Mouse (Mus musculus) heart, postnatal 25 days (tissue): ENCODE measurements at regions not wholly inside any gene's neighbourhood (a gene's known extent, or its start where the extent isn't known, plus 50 kb on each side); places are given as distances from the start of the nearest gene placed in this dataset.

ENCODE experiments used
- DNase-seq: peaks from one replicate; pipeline ENCODE4 v3.0.0; 2022; ENCODE audit warnings: low spot score
- intact Hi-C: fragments of 180-260 bp; cut with DNase I; formaldehyde crosslinking; loops from one replicate; pipeline ENCODE4 v1.15.1; 2025

DNA sequence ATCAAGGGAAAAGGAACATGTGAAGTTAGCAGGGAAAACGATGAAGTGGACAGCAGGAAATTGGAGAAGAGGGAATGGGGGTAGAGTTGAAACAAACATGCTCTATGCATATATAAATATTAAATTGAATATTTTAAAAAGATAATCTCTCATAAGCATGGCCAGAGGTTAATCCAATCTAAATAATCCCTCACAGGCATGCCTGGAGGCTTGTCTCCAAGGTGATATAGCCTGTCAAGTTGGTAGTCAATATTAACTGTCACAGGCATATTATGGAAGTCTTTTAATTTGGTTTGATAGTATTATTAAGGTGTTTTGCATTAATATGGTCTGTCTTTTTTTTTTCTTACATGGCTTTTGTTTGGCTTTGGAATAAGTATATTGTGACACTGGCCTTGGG is 396.1 kb upstream of the Smarca2 start:
- DNase-seq: no peak

GRCm38 (mm10) chr19:26234539-26234938 is 370.3 kb upstream of the Smarca2 start:
- intact Hi-C loops: no loop called here
- no peak for DNase-seq

More for the DNA sequence above, 396.1 kb upstream of the Smarca2 start:
- intact Hi-C loops: no loop called here

GRCm38 (mm10) chr19:26244067-26244466 is 360.8 kb upstream of the Smarca2 start:
- no peak for DNase-seq
- intact Hi-C loops: no loop called here

GRCm38 (mm10) chr19:26249751-26250150 is 355.1 kb upstream of the Smarca2 start:
- intact Hi-C loops: no loop called here
- no peak for DNase-seq

- DNase-seq: no peak
- intact Hi-C loops: no loop called here
These were observed 346.2 kb upstream of the Smarca2 start for GRCm38 (mm10) chr19:26258677-26259076.

- intact Hi-C loops: no loop called here
These were observed 343.3 kb upstream of the Smarca2 start for GRCm38 (mm10) chr19:26261530-26261929.

GRCm38 (mm10) chr19:26296360-26296759 is 308.5 kb upstream of the Smarca2 start:
- intact Hi-C loops: no loop called here
- DNase-seq: no peak

More at GRCm38 (mm10) chr19:26261530-26261929, 343.3 kb upstream of the Smarca2 start:
- no peak for DNase-seq

GRCm38 (mm10) chr19:26308477-26309135 is 296.2 kb upstream of the Smarca2 start:
- intact Hi-C loops: no loop called here
- DNase-seq: no peak

DNA sequence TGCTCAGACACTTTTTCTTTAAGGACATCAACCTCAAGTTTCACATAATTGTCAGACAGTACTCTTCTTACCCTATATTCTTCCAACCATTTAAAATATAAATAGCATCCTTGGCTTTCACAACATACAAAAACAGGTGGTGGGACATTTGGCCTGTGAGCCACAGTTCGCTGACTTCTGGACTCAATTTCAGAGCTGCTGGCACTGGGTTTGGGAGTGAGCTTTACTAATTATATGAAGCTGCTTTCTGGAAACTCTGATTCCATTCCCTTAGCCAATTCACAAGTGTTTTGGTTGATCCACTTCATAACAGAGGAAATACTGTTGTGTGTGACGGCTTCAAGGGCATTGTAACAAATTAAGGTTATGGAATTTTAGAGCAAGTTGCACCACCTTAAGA is 285.9 kb upstream of the Smarca2 start:
- no peak for DNase-seq
- intact Hi-C loops: no loop called here

DNA sequence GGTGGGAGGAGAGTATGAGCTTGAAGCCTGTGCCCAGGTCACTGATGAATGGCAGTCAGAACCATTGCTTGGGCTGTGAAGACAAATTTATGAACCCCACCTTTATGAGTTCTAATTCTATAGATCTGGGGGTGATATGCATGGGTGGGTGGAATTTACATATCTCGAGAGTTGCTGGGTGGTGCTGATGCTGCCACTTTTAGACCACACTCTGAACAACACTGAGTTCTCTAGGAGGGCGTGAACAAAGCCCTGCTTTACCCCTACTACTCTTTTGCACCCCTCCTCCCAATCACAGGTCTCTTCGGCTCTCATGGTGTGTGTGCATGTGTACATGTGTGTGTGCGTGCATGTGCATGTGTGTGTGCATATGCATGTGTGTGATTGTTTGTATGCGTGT is 281.2 kb upstream of the Smarca2 start:
- intact Hi-C loops: no loop called here

GRCm38 (mm10) chr19:26339120-26339519 is 265.7 kb upstream of the Smarca2 start:
- intact Hi-C loops: no loop called here
- DNase-seq: no peak

More for the DNA sequence above, 281.2 kb upstream of the Smarca2 start:
- DNase-seq: no peak

- intact Hi-C loops: no loop called here
These were observed 264.7 kb upstream of the Smarca2 start for GRCm38 (mm10) chr19:26340155-26340554.

GRCm38 (mm10) chr19:26355054-26355453 is 249.8 kb upstream of the Smarca2 start:
- intact Hi-C loops: no loop called here
- DNase-seq: no peak

More at GRCm38 (mm10) chr19:26340155-26340554, 264.7 kb upstream of the Smarca2 start:
- no peak for DNase-seq

DNA sequence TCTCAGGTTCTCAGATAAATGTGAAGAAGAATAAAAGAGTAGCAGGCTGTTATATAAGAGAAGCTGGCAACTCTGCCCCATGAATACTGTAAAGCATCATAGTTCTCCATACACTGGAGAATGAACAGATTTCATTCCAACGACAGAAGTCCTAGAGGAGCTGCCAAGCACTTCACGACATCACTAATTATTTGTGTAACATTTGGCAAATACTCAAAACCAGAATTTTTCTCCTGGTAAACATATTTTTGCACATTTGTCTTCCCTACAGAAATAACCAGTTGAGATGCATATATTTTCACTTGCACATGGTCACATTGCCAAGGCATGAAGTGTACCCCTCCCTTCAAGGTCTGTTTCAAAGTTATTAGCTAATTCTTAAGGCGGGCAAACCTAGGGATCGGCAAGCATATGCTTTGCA is 220.9 kb upstream of the Smarca2 start:
- no peak for DNase-seq
- intact Hi-C loops: no loop called here

DNA sequence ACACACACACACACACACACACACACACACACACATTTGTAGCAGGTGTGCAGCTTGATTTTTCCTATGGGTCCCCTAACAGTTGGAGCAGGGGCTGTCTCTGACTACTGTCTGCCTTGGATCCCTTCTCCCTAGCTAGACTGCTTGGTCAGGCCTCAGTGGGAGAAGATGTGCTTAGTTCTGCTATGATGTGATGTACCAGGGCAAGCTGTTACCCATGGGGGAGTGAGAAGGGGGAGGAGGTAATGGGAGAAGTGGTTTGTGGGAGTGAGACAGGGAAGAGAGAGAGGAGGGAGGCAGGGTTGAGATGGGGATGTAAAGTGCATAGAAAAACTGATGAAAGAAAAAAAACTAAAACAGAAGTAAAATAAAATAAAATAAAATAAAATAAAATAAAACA is 218.8 kb upstream of the Smarca2 start:
- intact Hi-C loops: no loop called here
- no peak for DNase-seq

GRCm38 (mm10) chr19:26412684-26413083 is 192.2 kb upstream of the Smarca2 start:
- no peak for DNase-seq
- intact Hi-C loops: no loop called here

DNA sequence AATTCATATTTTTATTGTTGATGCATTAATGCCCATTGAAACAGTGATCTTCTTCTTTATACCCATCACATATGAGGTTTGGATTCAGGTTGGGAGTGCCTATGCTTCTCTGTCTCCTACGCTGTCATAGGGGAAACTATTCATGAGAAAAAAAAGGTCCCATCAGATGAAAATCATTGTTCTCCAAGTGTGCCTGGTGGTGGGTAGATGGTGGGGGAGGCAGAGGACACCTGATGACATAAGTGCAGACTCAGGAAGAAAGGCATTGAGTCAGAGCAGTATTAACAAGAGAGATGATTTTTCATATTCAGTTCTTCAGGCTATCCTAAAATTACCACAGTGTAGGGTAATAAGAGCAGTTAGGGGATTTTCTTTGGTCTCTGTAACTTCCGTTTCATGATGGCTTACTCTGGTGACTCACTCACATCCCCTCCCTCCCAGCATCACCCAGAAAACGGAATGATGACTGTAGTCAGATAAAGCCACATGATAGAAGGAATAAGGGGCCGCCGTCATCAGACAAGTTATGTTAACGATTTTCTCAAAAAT is 190.3 kb upstream of the Smarca2 start:
- DNase-seq: no peak
- intact Hi-C loops: no loop called here

DNA sequence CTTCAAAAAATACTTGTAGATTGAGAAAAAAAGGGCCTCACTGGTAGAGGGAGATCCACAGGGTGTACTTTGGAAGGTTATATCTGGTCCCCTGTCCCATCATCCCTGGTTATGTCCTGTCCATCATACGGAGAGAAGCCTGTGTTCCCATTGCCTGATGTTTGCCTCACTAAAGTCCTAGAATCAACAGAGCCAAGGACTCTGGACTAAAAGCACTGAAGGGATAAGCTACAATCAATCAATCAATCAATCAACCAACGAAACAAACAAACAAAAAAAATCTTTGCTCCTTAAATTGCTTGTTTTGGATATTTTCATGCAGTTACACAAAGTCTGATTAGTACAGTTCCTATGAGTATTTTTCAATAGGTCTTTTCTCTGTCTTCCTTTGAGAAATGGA is 185.1 kb upstream of the Smarca2 start:
- intact Hi-C loops: no loop called here
- DNase-seq: no peak

- DNase-seq: no peak
- intact Hi-C loops: no loop called here
These were observed 165.7 kb upstream of the Smarca2 start for GRCm38 (mm10) chr19:26439163-26439562.

DNA sequence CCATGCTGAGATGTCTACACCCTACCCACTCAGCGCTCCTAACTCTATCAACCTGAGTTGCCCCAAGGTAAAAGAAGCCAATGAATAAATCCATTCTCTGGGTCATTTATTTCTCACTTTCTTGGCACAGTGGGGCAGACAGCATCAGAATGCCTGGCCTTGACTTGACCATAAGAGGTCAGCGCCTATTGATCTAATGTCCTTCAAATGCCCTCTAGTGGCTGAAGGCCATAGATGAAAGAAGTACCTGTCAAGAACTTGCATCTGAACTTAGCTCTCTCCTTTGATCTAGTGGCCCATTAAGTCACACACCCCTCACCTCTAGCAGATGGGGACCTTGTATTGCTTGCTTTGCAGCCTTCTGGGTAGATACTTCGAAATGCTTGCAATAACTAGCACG is 159.5 kb upstream of the Smarca2 start:
- intact Hi-C loops: no loop called here
- no peak for DNase-seq

DNA sequence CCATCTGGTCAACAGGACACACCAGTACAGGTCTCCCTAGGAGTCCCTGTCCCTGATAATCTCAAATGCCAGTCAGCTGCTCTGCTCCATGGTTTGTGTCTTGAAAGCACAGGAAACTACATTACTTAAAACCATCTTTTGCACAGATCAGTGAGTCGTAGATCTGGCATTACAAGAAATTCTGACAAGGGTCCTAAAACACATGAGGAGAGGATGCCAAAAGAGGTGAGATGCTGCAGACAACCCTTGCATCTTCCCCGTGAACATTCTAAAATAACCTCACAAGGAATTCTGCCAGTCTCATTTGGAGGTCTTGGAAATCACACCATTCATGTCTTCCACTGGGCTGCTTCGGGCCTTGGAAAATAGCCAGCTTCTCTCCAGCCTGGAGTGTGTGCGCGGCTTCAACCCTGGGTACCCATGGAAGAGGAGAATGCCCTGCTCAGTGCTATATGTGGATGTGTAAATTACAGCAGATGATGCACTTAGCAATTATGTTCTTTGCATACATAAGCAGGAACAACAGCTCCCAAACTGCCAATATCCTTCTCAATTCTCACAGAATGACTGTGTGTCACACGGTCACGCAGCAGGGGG is 157.3 kb upstream of the Smarca2 start:
- DNase-seq: no peak
- intact Hi-C loops: no loop called here

- no peak for DNase-seq
- intact Hi-C loops: no loop called here
These were observed 143.1 kb upstream of the Smarca2 start for GRCm38 (mm10) chr19:26461712-26462111.
